25 mouse cellular contexts compared by ENCODE assay signal in genomic region chr3:139728751-139729150, GRCm38 (mm10).
DNase-seq lines count a peak whose midpoint lies in the region; ATAC-seq lines count a peak whose summit lies in the region.
"Had no signal": no experiment of that assay in that cellular context is flagged by ENCODE, and none has a peak within 500 bp of the region (broad histone marks: within the 10 kb centered on the region; RNA-seq: fewer than 3 reads in every experiment).

No protein-coding gene starts in this region.

- DNase-seq in kidney, adult 9 months = no peak
- DNase-seq in mesoderm, embryonic 11.5 days (ENCODE audit: low read depth, low spot score) = peak; percentile 23
- no peak for DNase-seq in layer of hippocampus, adult 9-11 months
- DNase-seq: adrenal gland, adult 2 months; adrenal gland, postnatal 14 days; cerebellum, adult 11-12 months; cerebellum, adult 8-10 months; cerebellum, postnatal 10 days; cerebellum, postnatal 36 days; gastrocnemius, postnatal 10 days; gastrocnemius, postnatal 36 days; heart, adult 2 months; heart, postnatal 14 days; heart, postnatal 4 days had no signal

- 36% methylated on average over 7 of the region's 7 CpGs for WGBS in kidney, embryonic 15.5 days
- 41% methylated on average over 7 of the region's 7 CpGs for WGBS in neural tube, embryonic 12.5 days
- 38% methylated on average over 7 of the region's 7 CpGs for WGBS in neural tube, embryonic 15.5 days

- H3K36me3 ChIP-seq in kidney, embryonic 15.5 days = no peaks in the 10 kb centered on the region
- H3K36me3 ChIP-seq in neural tube, embryonic 12.5 days = no peaks in the 10 kb centered on the region
- H3K36me3 ChIP-seq in neural tube, embryonic 15.5 days = no peaks in the 10 kb centered on the region
- H3K36me3 ChIP-seq: forebrain, embryonic 10.5 days; heart, embryonic 10.5 days; heart, embryonic 13.5 days had no signal

- peak; percentile 43; the same call in 1 of the 2 replicates for ATAC-seq in kidney, embryonic 15.5 days (replicated peaks; ENCODE audit: low FRiP score)
- peak; percentile 61 for ATAC-seq in neural tube, embryonic 12.5 days (ENCODE audit: low FRiP score, low read depth)
- no peak for ATAC-seq in neural tube, embryonic 15.5 days (ENCODE audit: low FRiP score)
- ATAC-seq: CD4-positive, CD25-positive, alpha-beta regulatory T cell, adult 4 months; forebrain, embryonic 13.5 days; forebrain, embryonic 16.5 days; hindbrain, postnatal 0 days had no signal

- no peaks in the 10 kb centered on the region for H3K9me3 ChIP-seq in kidney, embryonic 15.5 days (replicated peaks)
- H3K9me3 ChIP-seq in neural tube, embryonic 12.5 days = 0 out of 2 replicates have a peak, but pooled peaks cover 7% of the 10 kb centered on the region
- H3K9me3 ChIP-seq in neural tube, embryonic 15.5 days (replicated peaks) = no peaks in the 10 kb centered on the region
- H3K9me3 ChIP-seq: forebrain, embryonic 10.5 days; forebrain, embryonic 13.5 days; heart, embryonic 10.5 days; heart, embryonic 13.5 days had no signal

- no peak overlapping the region for H3K27ac ChIP-seq in kidney, embryonic 15.5 days
- no peak overlapping the region for H3K27ac ChIP-seq in neural tube, embryonic 12.5 days
- H3K27ac ChIP-seq in neural tube, embryonic 15.5 days (replicated peaks) = no peak overlapping the region
- H3K27ac ChIP-seq: forebrain, embryonic 10.5 days; forebrain, embryonic 13.5 days; heart, adult 2 months; heart, embryonic 10.5 days; heart, embryonic 13.5 days; hindbrain, embryonic 14.5 days; hindbrain, postnatal 0 days had no signal

- H3K4me2 ChIP-seq in kidney, embryonic 15.5 days = no peak overlapping the region
- H3K4me2 ChIP-seq in neural tube, embryonic 12.5 days (replicated peaks) = no peak overlapping the region
- H3K4me2 ChIP-seq in neural tube, embryonic 15.5 days = no peak overlapping the region
- H3K4me2 ChIP-seq: forebrain, embryonic 13.5 days; heart, embryonic 13.5 days; hindbrain, embryonic 14.5 days had no signal

- H3K9ac ChIP-seq in kidney, embryonic 15.5 days = no peak overlapping the region
- H3K9ac ChIP-seq in neural tube, embryonic 12.5 days = no peak overlapping the region
- no peak overlapping the region for H3K9ac ChIP-seq in neural tube, embryonic 15.5 days (replicated peaks)
- H3K9ac ChIP-seq: forebrain, embryonic 13.5 days; heart, embryonic 13.5 days; hindbrain, embryonic 14.5 days had no signal

- no peaks in the 10 kb centered on the region for H3K27me3 ChIP-seq in kidney, embryonic 15.5 days
- H3K27me3 ChIP-seq in neural tube, embryonic 12.5 days (replicated peaks) = no peaks in the 10 kb centered on the region
- no peaks in the 10 kb centered on the region for H3K27me3 ChIP-seq in neural tube, embryonic 15.5 days (replicated peaks)
- H3K27me3 ChIP-seq: forebrain, embryonic 13.5 days; heart, embryonic 13.5 days had no signal

- H3K4me3 ChIP-seq in kidney, embryonic 15.5 days (replicated peaks) = no peak overlapping the region
- H3K4me3 ChIP-seq in neural tube, embryonic 12.5 days = no peak overlapping the region
- no peak overlapping the region for H3K4me3 ChIP-seq in neural tube, embryonic 15.5 days (replicated peaks)
- H3K4me3 ChIP-seq: forebrain, embryonic 10.5 days; forebrain, embryonic 13.5 days; heart, adult 2 months; heart, embryonic 10.5 days; heart, embryonic 13.5 days had no signal

- no peaks in the 10 kb centered on the region for H3K4me1 ChIP-seq in kidney, embryonic 15.5 days
- no peaks in the 10 kb centered on the region for H3K4me1 ChIP-seq in neural tube, embryonic 12.5 days
- no peaks in the 10 kb centered on the region for H3K4me1 ChIP-seq in neural tube, embryonic 15.5 days
- H3K4me1 ChIP-seq: forebrain, embryonic 10.5 days; forebrain, embryonic 13.5 days; heart, embryonic 10.5 days; heart, embryonic 13.5 days had no signal
